Mouse (Mus musculus) hindbrain, embryonic 10.5 days (tissue): ENCODE results near the gene Plcb4. TPM values are rescaled to one million over a fixed set of nuclear protein-coding genes. Genes with fewer than 3 reads are reported as not detected.
A peak's percentile ranks its signal among the peaks of the same experiment; 100 is the strongest.

Experiments
- DNase-seq: peaks from one replicate; pipeline ENCODE4 v3.0.0-alpha.2; 2017; ENCODE audit warnings: low spot score
- H3K27ac ChIP-seq: fragments of 300-500 bp; sonication (generic); 2 replicates; pipeline ENCODE4 v1.5.1; 2016; ENCODE audit warnings: mild to moderate bottlenecking, moderate library complexity
- H3K27me3 ChIP-seq: fragments of 300-500 bp; sonication (generic); 2 replicates; pipeline ENCODE4 v1.6.1; 2016; ENCODE audit warnings: mild to moderate bottlenecking; ENCODE audit not compliant: poor library complexity, insufficient read depth, severe bottlenecking
- H3K36me3 ChIP-seq: fragments of 300-500 bp; sonication (generic); 2 replicates; pipeline ENCODE4 v1.6.1; 2016; ENCODE audit warnings: mild to moderate bottlenecking, moderate library complexity
- H3K4me1 ChIP-seq: fragments of 300-500 bp; sonication (generic); replicated peaks from 2 replicates; pipeline ENCODE4 v1.6.1; 2016; ENCODE audit warnings: mild to moderate bottlenecking
- H3K4me3 ChIP-seq: fragments of 300-500 bp; sonication (generic); 2 replicates; pipeline ENCODE4 v1.5.1; 2016; ENCODE audit warnings: mild to moderate bottlenecking, moderate library complexity
- H3K9me3 ChIP-seq: fragments of 300-500 bp; sonication (generic); 2 replicates; pipeline ENCODE4 v1.6.1; 2016; ENCODE audit warnings: mild to moderate bottlenecking, moderate library complexity
- WGBS: fragments of 180-500 bp; shearing (Covaris S2); methylation state at CpG from one replicate; pipeline ENCODE4 v1.1.7; 2016; 5-methylcytosine and 5-hydroxymethylcytosine counted together
- polyA plus RNA-seq: library from polyadenylated mRNA; unstranded; fragments of >200 nt; fragmentation: Nextera tagmentation; extraction: Ambion mirVana; gene quantifications from 2 replicates; pipeline ENCODE4 v1.2.1, GENCODE M21; 2016

Plcb4 gene
- polyA plus RNA-seq, 1 experiment from 2014 or later: 15.6 TPM

- 0 out of 2 replicates have a peak, but pooled peaks cover 12% of the 10 kb centered on the region for H3K36me3 ChIP-seq
- H3K4me1 ChIP-seq: no peaks in the 10 kb centered on the region
- no peak for DNase-seq
- H3K27ac ChIP-seq: no peak overlapping the region
- H3K4me3 ChIP-seq: no peak overlapping the region
- H3K27me3 ChIP-seq: no peaks in the 10 kb centered on the region
- no peaks in the 10 kb centered on the region for H3K9me3 ChIP-seq
- 84% methylated on average over 6 of the region's 6 CpGs for WGBS
Measured at GRCm38 (mm10) chr2:135996936-135997335, 338.1 kb downstream of the Plcb4 start.

GRCm38 (mm10) chr2:135997361-135998150 is 338.7 kb downstream of the Plcb4 start:
- no peak overlapping the region for H3K4me3 ChIP-seq
- peak overlapping the region; percentile 3; the same call in 1 of the 2 replicates for H3K27ac ChIP-seq
- H3K36me3 ChIP-seq: 0 out of 2 replicates have a peak, but pooled peaks cover 12% of the 10 kb centered on the region
- no peaks in the 10 kb centered on the region for H3K27me3 ChIP-seq
- WGBS: 90% methylated on average over 18 of the region's 18 CpGs
- no peaks in the 10 kb centered on the region for H3K9me3 ChIP-seq
- DNase-seq: no peak
- no peaks in the 10 kb centered on the region for H3K4me1 ChIP-seq

DNA sequence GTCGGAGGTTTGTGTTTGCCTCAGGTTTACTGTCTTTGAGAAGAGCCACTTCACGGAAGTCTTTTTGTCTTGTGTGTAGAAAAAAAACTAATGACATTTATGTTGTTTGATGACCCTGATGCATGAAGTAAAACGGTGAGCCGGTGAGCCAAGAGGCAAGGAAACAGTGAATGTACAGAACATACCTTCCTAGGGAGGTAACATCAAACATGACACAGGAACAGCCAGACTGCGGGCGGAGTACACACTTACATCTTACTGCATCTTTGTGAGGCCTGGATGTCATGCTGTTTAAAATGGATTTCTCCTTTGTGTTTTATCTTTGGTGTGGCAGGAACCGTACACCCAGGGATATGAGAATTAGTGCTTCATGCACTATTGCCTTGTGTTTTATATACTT is 340.1 kb downstream of the Plcb4 start:
- 94% methylated on average over 7 of the region's 7 CpGs for WGBS
- H3K4me3 ChIP-seq: no peak overlapping the region
- no peaks in the 10 kb centered on the region for H3K9me3 ChIP-seq
- no peak for DNase-seq
- H3K27ac ChIP-seq: no peak overlapping the region
- H3K4me1 ChIP-seq: no peaks in the 10 kb centered on the region
- no peaks in the 10 kb centered on the region for H3K27me3 ChIP-seq
- H3K36me3 ChIP-seq: 0 out of 2 replicates have a peak, but pooled peaks cover 6% of the 10 kb centered on the region

DNA sequence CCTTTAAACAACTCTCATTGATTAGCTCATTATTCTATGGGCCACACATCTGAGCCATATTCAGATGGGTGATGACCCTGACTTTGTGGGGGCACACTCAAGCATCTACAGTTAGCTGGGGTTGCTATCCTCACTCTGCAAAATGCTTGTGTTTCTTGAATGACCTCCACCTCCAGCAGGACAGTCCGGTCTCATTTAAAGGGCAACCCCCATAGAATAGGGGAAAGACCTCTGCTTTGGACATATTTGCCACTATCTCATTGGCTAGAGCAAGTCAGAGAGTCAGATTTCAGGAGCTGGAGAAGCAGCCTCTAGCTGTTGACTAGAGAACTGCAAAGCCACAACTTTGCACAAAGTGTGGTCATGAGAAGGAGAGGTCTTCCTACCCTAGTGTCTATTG is 340.6 kb downstream of the Plcb4 start:
- Histone ChIP-seq H3K27ac (peak overlapping the region; percentile 29; the same call in 1 of the 2 replicates), H3K4me3 (no peak overlapping the region), H3K36me3 (0 out of 2 replicates have a peak, but pooled peaks cover 1% of the 10 kb centered on the region), H3K27me3 (no peaks in the 10 kb centered on the region), H3K4me1 (no peaks in the 10 kb centered on the region), H3K9me3 (no peaks in the 10 kb centered on the region)
- WGBS: 55% methylated on average over 1 of the region's 1 CpGs
- no peak for DNase-seq

DNA sequence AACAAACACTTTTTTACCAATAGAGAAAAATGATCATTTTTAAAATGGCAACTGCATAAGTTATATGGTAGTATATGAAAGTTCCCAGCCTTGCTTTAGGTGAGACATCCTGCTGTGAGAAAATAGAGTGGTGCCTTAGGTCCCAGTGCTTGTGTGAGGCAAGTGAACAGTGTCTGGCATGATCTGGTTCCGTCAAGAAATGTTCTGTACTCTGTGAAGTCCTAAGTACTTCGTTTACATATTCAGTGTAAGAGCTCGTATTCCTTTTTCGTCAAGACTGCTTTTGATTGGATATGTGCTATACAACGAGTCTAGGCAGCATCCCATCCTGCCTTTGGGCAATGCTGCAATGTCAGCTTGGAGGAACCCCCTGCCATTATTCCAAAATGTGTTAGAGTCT is 342.1 kb downstream of the Plcb4 start:
- no peaks in the 10 kb centered on the region for H3K36me3 ChIP-seq
- no peak overlapping the region for H3K4me3 ChIP-seq
- no peak for DNase-seq
- no peak overlapping the region for H3K27ac ChIP-seq
- H3K9me3 ChIP-seq: no peaks in the 10 kb centered on the region
- no peaks in the 10 kb centered on the region for H3K4me1 ChIP-seq
- H3K27me3 ChIP-seq: no peaks in the 10 kb centered on the region
- 84% methylated on average over 5 of the region's 5 CpGs for WGBS

- no peak overlapping the region for H3K4me3 ChIP-seq
- no peaks in the 10 kb centered on the region for H3K9me3 ChIP-seq
- H3K36me3 ChIP-seq: no peaks in the 10 kb centered on the region
- no peak overlapping the region for H3K27ac ChIP-seq
- H3K4me1 ChIP-seq: no peaks in the 10 kb centered on the region
- H3K27me3 ChIP-seq: no peaks in the 10 kb centered on the region
- 59% methylated on average over 7 of the region's 7 CpGs for WGBS
- no peak for DNase-seq
Measured at GRCm38 (mm10) chr2:136002118-136002517, 343.3 kb downstream of the Plcb4 start.

DNA sequence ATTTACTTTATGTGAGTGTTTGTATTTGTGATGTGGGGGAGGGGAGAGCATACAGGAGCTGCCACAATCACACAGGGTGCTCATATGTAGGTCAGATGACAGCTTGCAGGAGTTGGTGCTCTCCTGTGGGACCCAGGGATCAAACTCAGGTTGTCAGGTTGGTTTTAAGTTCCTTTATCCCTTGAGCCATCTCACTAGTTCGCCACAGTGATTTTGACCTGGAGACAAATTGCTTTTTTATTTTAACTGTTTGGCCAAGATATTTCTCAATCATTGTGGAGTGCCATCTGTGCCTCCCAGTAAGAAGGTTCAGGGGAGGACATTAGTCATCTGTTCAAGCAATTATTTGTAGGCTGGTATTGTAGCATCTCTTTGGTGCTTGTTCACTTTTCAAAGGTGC is 345.0 kb downstream of the Plcb4 start:
- Histone ChIP-seq H3K4me3 (no peak overlapping the region), H3K36me3 (no peaks in the 10 kb centered on the region), H3K9me3 (no peaks in the 10 kb centered on the region), H3K27ac (no peak overlapping the region), H3K4me1 (no peaks in the 10 kb centered on the region), H3K27me3 (no peaks in the 10 kb centered on the region)
- DNase-seq: no peak
- WGBS: 98% methylated on average over 1 of the region's 1 CpGs

DNA sequence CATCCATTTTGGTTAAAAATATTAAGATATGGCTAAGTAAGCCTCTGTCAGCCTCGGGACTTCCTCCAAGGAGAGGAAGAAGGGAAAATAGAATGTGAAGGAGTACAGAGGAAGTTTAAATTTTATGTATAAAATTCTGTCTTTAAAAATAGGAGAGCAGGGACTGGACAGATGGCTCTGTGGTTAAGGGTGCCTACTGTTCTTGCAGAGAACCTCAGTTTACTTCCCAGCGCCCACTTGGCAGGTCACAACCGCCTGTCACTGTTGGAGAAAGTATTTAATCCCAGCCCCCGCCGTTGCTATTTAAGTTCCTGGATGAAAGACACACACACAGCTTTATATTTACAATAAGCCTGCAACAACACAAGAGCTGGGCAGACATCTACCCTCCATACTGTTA is 347.5 kb downstream of the Plcb4 start:
- H3K9me3 ChIP-seq: no peaks in the 10 kb centered on the region
- no peak overlapping the region for H3K4me3 ChIP-seq
- WGBS: 96% methylated on average over 5 of the region's 5 CpGs
- H3K27ac ChIP-seq: no peak overlapping the region
- no peaks in the 10 kb centered on the region for H3K36me3 ChIP-seq
- no peaks in the 10 kb centered on the region for H3K27me3 ChIP-seq
- no peaks in the 10 kb centered on the region for H3K4me1 ChIP-seq
- DNase-seq: no peak

GRCm38 (mm10) chr2:136012759-136013158 is 353.9 kb downstream of the Plcb4 start:
- WGBS: 91% methylated on average over 9 of the region's 9 CpGs
- Histone ChIP-seq H3K4me3 (no peak overlapping the region), H3K27ac (no peak overlapping the region), H3K36me3 (no peaks in the 10 kb centered on the region), H3K27me3 (no peaks in the 10 kb centered on the region), H3K9me3 (no peaks in the 10 kb centered on the region), H3K4me1 (no peaks in the 10 kb centered on the region)
- no peak for DNase-seq

DNA sequence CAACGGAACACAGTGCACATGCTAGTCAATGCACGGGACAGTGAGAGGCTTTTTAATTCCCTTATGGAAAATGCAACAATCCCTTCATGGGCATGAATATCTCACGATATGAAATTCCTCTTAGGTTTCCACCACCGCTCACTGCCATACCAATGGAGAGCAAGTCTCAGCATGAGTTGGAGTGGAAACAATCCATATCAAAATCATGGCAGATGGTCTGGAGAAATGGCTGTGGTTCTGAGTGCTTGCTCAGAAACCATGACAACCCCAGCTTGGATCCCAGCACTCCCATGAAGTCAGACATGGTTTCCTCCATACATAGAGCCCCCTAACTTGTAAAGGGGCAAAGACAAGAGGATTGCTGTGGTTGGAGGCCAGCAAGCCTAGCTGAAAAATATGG is 389.7 kb downstream of the Plcb4 start:
- WGBS: 91% methylated on average over 4 of the region's 4 CpGs

GRCm38 (mm10) chr2:136050793-136051615 is 392.2 kb downstream of the Plcb4 start:
- Histone ChIP-seq H3K27me3 (peaks cover 27% of the 10 kb centered on the region), H3K36me3 (no peaks in the 10 kb centered on the region), H3K4me3 (peak overlapping the region; percentile 47), H3K4me1 (peaks cover 17% of the 10 kb centered on the region), H3K27ac (peak overlapping the region; percentile 46), H3K9me3 (no peaks in the 10 kb centered on the region)
- WGBS: 18% methylated on average over 27 of the region's 27 CpGs
- DNase-seq: peak; percentile 37

More for the DNA sequence above, 389.7 kb downstream of the Plcb4 start:
- Histone ChIP-seq H3K27me3 (peaks cover 27% of the 10 kb centered on the region), H3K4me3 (no peak overlapping the region), H3K36me3 (no peaks in the 10 kb centered on the region), H3K9me3 (no peaks in the 10 kb centered on the region), H3K27ac (no peak overlapping the region), H3K4me1 (peaks cover 17% of the 10 kb centered on the region)
- DNase-seq: no peak

DNA sequence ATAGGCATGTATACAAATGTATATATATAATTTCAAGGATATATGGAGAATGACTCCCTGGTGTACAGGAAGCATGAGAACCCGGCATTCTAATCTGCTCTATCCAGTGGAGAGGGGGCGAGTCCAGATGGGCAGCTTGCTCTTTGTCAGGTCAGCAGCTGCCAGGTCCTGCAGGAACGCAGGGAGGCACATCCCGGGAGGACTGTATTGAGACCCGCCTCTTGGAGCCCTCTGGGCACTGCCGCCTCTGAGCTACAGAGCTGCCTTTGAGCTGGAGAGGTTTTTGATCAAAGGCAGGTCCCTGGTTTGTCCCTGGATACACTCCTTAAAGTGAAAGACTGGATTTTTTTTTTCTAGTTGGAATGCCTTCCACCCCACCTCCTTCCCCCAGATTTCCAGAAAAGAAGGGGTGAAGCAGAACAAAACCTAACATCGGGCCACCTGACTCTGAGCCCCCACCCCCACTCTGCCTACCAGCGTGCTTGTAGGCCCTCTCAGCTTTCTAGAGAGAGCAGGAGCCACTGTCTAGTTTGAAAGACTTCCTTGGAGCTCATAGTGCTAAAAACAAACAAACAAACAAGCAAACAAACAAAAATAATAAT is 393.0 kb downstream of the Plcb4 start, which contains the start of gene Lamp5:
TSS of gene Lamp5 (plus strand) at position 552 of the 602 bp plus-strand sequence.
- Histone ChIP-seq H3K4me1 (peaks cover 17% of the 10 kb centered on the region), H3K9me3 (no peaks in the 10 kb centered on the region), H3K36me3 (no peaks in the 10 kb centered on the region), H3K27me3 (peaks cover 31% of the 10 kb centered on the region), H3K4me3 (peak within 1 kb of the TSS; percentile 47), H3K27ac (peak within 1 kb of the TSS; percentile 46)
- 2% methylated on average over 8 of the region's 8 CpGs for WGBS
- peak; percentile 48 for DNase-seq
